Mouse (Mus musculus) kidney, postnatal 0 days (tissue): ENCODE results near the gene Mcf2l. TPM values are rescaled to one million over a fixed set of nuclear protein-coding genes. Genes with fewer than 3 reads are reported as not detected.

Source experiments
- ATAC-seq: fragments of 200-750 bp; cut with Nextera tagmentation; replicated peaks from 2 replicates; pipeline ENCODE4 v1.8.0; 2017; ENCODE audit warnings: low read depth, moderate number of reproducible peaks, moderate TSS enrichment, moderate library complexity; ENCODE audit not compliant: low FRiP score
- DNase-seq: peaks from one replicate; pipeline ENCODE4 v3.0.0-alpha.2; 2016; ENCODE audit warnings: low spot score
- H3K27ac ChIP-seq: fragments of 300-500 bp; sonication (generic); 2 replicates; pipeline ENCODE4 v1.5.1; 2014; ENCODE audit warnings: mild to moderate bottlenecking
- H3K27me3 ChIP-seq: fragments of 300-500 bp; sonication (generic); 2 replicates; pipeline ENCODE4 v1.6.1; 2014; ENCODE audit warnings: low read length, mixed read lengths; ENCODE audit not compliant: insufficient read depth
- H3K36me3 ChIP-seq: fragments of 300-500 bp; sonication (generic); 2 replicates; pipeline ENCODE4 v1.6.1; 2014; ENCODE audit warnings: low read length, mixed read lengths; ENCODE audit not compliant: insufficient read depth
- H3K4me1 ChIP-seq: fragments of 300-500 bp; sonication (generic); replicated peaks from 2 replicates; pipeline ENCODE4 v1.6.1; 2014; ENCODE audit warnings: antibody characterized with exemption, low read length, mixed read lengths; ENCODE audit not compliant: insufficient read depth
- H3K4me2 ChIP-seq: fragments of 300-500 bp; sonication (generic); 2 replicates; pipeline ENCODE4 v1.6.1; 2014; ENCODE audit warnings: mild to moderate bottlenecking, low read length, moderate library complexity, mixed read lengths
- H3K4me3 ChIP-seq: fragments of 300-500 bp; sonication (generic); replicated peaks from 2 replicates; pipeline ENCODE4 v1.5.1; 2014; ENCODE audit warnings: low read depth, low read length
- H3K9ac ChIP-seq: fragments of 300-500 bp; sonication (generic); 2 replicates; pipeline ENCODE4 v1.6.1; 2014; ENCODE audit warnings: low read depth, low read length
- H3K9me3 ChIP-seq: fragments of 300-500 bp; sonication (generic); replicated peaks from 2 replicates; pipeline ENCODE4 v1.6.1; 2016; ENCODE audit warnings: low read length, inconsistent platforms, mixed read lengths
- CTCF ChIP-seq: IDR thresholded peaks from 2 replicates; pipeline ENCODE4 v1.5.1; 2016; ENCODE audit warnings: antibody characterized with exemption, low read depth, mild to moderate bottlenecking, moderate library complexity
- WGBS: fragments of 180-500 bp; shearing (Covaris S2); extraction: QIAGEN DNeasy Blood & Tissue Kit; methylation state at CpG from one replicate; pipeline ENCODE4 v1.1.7; 2014; 5-methylcytosine and 5-hydroxymethylcytosine counted together
- polyA plus RNA-seq: library from polyadenylated mRNA; unstranded; fragments of >200 nt; fragmentation: Nextera tagmentation; extraction: Ambion mirVana; gene quantifications from 2 replicates; pipeline ENCODE4 v1.2.1, GENCODE M21; 2015

Mcf2l gene
- polyA plus RNA-seq, 1 experiment from 2014 or later, result 11.2 TPM

DNA sequence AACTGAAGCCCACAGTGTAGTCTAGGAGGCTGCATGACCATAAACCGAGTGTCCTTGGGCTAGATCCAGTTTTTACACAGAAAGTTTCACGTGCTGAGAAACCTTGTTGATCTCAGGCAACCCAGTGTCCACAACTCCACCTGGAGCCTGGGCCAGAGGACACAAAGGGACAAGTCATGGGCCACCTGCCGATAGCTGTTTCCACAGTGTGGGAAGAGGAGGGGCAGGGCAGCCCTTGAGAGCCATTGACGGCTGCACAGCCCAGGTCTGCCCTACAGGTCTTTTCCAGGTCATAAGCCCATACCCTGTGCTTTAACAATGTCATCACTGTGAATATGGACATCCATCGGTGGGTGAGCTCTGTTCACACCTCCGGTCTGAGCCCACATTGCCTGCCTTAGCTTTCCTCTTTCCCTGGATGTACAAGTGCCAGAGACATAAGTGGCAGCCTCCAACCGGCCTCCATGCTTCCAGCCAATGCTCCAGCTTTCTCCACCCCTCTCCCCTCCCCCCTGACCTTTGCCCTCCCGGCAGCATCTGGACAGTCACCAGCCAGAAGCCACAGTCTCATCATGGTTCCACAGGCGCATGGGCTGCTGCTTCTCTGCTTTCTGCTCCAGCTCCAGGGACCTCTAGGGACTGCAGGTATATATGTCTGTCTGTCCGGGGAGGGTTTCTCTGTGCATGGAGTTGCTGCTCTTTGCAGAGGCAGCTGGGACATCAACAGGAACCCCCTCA is 152.1 kb downstream of the Mcf2l start, which contains the start of gene F7:
Gene F7, plus strand, starts transcription at position 548 of the 738 bp plus-strand sequence.
- no peaks in the 10 kb centered on the region for H3K36me3 ChIP-seq
- no peak within 1 kb of the TSS for H3K4me2 ChIP-seq
- WGBS, result 57% methylated on average over 10 of the region's 10 CpGs
- ATAC-seq (no peak), DNase-seq (no peak)
- no peaks in the 10 kb centered on the region for H3K27me3 ChIP-seq
- no peak within 1 kb of the TSS for H3K27ac ChIP-seq
- no peak within 1 kb of the TSS for H3K4me3 ChIP-seq
- no peaks in the 10 kb centered on the region for H3K4me1 ChIP-seq
- no peak for TF ChIP-seq CTCF
- H3K9ac ChIP-seq, result no peak within 1 kb of the TSS
- H3K9me3 ChIP-seq, result no peaks in the 10 kb centered on the region

GRCm38 (mm10) chr8:13027615-13028014 is 154.0 kb downstream of the Mcf2l start:
- Histone ChIP-seq H3K4me2 (no peak overlapping the region), H3K4me1 (no peaks in the 10 kb centered on the region), H3K9me3 (no peaks in the 10 kb centered on the region), H3K27ac (no peak overlapping the region), H3K4me3 (no peak overlapping the region), H3K36me3 (no peaks in the 10 kb centered on the region), H3K9ac (no peak overlapping the region), H3K27me3 (no peaks in the 10 kb centered on the region)
- no peak for TF ChIP-seq CTCF
- ATAC-seq (no peak), DNase-seq (no peak)
- 82% methylated on average over 5 of the region's 5 CpGs for WGBS

DNA sequence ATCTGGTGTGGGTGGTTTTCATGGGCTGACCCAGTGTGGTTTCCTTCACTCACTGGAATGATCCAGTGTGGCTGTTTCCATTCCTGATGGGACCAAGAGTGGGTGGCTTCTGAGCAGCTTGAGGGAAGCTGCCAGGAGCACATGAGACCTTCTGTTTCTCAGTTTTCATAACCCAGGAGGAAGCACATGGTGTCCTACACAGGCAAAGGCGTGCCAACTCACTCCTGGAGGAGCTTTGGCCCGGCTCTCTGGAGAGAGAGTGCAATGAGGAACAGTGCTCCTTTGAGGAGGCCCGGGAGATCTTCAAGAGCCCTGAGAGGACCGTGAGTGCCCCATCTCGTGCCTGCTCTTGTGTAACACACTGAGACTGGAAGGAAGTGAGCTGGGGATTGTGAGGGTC is 154.9 kb downstream of the Mcf2l start:
- Histone ChIP-seq H3K4me2 (no peak overlapping the region), H3K4me1 (no peaks in the 10 kb centered on the region), H3K36me3 (no peaks in the 10 kb centered on the region), H3K27ac (no peak overlapping the region), H3K4me3 (no peak overlapping the region), H3K27me3 (no peaks in the 10 kb centered on the region), H3K9ac (no peak overlapping the region), H3K9me3 (no peaks in the 10 kb centered on the region)
- ATAC-seq (no peak), DNase-seq (no peak)
- WGBS, result 68% methylated on average over 5 of the region's 5 CpGs
- no peak for TF ChIP-seq CTCF

DNA sequence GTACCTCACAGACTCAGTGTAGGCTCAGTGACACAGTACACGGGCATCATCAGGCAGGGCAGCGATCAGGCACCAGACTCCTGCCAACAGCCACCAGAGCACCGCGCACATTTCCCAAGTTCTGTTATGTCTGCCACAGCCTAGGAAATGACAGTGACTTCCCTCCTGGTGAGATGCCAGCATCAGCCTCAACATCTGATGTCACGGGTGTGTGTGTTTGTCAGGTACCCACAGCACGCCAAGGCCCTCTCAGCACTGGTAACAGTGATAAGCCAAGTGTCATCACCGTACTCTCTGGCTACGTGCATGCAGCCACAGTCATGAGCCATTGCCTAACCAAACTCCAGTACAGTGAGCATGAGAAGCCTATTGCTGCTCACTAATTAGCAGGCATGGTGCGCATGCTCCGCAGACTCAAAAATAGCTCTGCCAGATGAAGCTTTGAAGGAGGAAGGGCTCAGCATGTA is 162.8 kb downstream of the Mcf2l start:
- no peak for TF ChIP-seq CTCF
- Histone ChIP-seq H3K27ac (no peak overlapping the region), H3K36me3 (no peaks in the 10 kb centered on the region), H3K27me3 (no peaks in the 10 kb centered on the region), H3K9me3 (no peaks in the 10 kb centered on the region), H3K4me1 (no peaks in the 10 kb centered on the region), H3K4me3 (no peak overlapping the region), H3K4me2 (no peak overlapping the region), H3K9ac (no peak overlapping the region)
- DNase-seq (no peak), ATAC-seq (no peak)
- WGBS, result 83% methylated on average over 10 of the region's 10 CpGs

DNA sequence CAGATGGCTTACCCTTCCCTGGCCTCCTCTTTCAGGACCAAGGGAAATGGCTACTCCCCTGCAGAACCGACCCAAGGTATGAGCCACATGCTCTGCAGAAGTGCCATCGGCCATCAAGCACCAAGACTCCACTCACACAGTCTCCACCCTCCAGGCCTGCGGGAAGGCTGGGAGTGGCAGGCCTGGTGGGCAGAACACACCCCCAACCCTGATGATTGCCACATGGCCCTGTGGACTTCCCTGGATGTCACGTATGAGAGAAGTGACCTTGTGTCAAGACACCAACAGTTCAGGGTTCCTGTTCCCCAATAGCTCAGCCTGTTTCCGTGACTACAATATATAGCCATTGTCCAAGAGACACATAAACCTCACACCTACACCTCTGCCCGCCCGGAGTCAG is 163.4 kb downstream of the Mcf2l start, which contains the start of gene F10:
Gene F10, plus strand, starts transcription at position 294 of the 400 bp plus-strand sequence.
- Histone ChIP-seq H3K9ac (no peak within 1 kb of the TSS), H3K27ac (no peak within 1 kb of the TSS), H3K9me3 (no peaks in the 10 kb centered on the region), H3K36me3 (no peaks in the 10 kb centered on the region), H3K27me3 (no peaks in the 10 kb centered on the region), H3K4me2 (no peak within 1 kb of the TSS), H3K4me1 (no peaks in the 10 kb centered on the region), H3K4me3 (no peak within 1 kb of the TSS)
- no peak for TF ChIP-seq CTCF
- no peak for ATAC-seq
- DNase-seq, result no peak
- 74% methylated on average over 7 of the region's 7 CpGs for WGBS

DNA sequence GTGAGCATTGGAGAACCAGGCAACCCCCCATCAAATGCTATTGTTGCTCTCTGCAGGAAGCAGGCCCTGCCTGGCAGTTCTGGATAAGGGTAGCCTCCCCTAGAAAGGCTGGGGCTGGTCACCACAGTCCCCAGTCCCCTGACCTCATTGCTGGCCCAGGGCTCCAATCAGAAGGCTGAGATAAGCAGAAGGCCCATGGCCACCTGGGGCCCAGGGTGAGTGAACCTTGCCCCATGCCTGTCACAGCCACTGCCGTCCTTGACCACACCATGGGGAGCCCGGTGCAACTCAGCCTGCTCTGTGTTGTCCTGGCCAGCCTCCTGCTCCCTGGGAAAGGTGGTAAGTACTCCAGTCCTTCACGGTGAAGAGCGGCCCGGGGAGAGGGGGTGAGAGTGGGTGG is 164.0 kb downstream of the Mcf2l start:
- Histone ChIP-seq H3K4me2 (no peak overlapping the region), H3K4me1 (no peaks in the 10 kb centered on the region), H3K9me3 (no peaks in the 10 kb centered on the region), H3K27me3 (no peaks in the 10 kb centered on the region), H3K36me3 (no peaks in the 10 kb centered on the region), H3K4me3 (no peak overlapping the region), H3K9ac (no peak overlapping the region), H3K27ac (no peak overlapping the region)
- ATAC-seq (peak; percentile 30), DNase-seq (no peak)
- TF ChIP-seq CTCF, result no peak
- WGBS, result 33% methylated on average over 5 of the region's 5 CpGs
